Mouse (Mus musculus) NIH3T3 (cell line): ENCODE results near the gene Cxcr5.
A peak's percentile ranks its signal among the peaks of the same experiment; 100 is the strongest.

ENCODE experiments used
- DNase-seq: peaks from one replicate; pipeline ENCODE4 v3.0.0-alpha.2; 2012; ENCODE audit warnings: low read depth

Cxcr5 gene

DNA sequence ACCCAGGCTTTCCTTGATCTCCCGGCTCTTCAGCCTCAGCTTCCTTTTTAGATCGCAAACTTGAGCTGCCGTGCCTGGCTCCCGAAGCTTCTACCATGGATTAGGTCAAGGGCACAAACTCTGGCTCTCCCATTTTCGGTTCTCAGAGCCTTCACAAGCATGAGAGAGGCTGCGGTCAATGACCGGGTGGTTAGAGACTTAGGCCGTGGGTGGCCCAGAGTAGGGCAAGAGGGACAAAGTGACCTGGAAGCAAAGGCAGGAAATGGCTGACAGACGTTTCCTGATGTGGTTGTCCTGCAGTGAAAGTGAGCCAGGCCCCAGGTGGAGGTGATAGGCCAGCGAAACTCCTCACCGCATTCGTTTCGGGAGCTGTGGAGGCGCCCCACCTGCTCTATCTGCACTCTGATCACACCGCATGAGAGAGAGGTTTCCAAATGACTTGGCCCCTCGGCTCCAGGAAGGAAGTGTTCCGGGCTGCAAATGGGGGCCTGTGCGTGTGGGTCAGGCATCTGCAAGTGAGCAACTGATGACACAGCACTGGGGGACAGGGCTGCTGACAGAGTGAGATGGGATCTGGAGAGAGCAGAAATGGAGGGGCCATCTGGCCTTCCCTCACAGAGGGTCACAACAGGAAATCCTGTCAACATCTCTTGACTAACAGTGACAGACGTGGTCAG, 23.9 kb downstream of the Cxcr5 start:
- no peak for DNase-seq

DNA sequence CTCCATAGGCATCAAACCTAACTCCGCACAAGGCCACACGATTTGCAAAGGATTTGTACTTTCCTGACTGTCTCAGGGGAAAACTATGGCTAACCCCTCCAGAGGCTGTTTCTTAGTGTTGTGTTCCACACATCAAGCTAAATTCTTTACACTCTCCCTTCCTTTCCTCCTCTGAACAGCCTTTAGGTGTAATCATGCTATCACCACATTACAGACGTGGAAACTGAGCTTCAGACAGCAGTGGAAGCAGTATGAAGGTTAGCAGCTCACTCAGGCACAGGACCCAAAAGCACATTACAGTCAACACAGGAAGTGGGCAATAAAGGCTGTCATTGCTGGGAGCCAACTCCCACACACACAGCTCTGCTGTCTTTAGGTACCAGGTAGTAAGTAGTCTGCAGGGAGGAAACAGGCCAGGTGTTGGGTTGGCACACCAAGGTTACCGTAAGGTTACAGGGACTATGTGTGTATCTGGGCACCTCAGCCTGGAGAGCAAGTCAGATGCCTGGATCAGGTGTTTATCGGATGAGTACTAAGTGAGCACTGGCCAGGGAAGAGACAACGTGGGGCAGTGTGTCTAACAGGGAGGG, 28.6 kb downstream of the Cxcr5 start:
- DNase-seq, result no peak

DNA sequence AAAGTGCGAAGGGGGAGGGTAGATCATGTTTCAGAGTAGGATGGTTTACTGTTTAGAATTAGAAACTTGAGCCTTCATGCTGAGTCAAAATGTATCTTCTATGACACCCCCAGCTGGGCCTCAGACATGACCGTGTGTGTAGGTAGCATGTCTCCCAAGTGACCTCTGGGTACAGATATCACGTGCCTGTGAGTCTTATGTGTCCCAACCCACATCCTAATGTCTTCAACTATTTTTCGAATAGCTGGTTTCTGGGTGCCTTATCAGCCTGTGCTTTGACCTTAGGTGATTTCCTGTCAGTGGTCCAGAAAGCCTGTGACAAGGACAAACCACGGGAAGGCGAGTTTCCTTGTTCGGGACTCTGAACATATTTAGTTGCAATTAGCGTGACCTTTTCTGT, 33.3 kb downstream of the Cxcr5 start:
- no peak for DNase-seq

DNA sequence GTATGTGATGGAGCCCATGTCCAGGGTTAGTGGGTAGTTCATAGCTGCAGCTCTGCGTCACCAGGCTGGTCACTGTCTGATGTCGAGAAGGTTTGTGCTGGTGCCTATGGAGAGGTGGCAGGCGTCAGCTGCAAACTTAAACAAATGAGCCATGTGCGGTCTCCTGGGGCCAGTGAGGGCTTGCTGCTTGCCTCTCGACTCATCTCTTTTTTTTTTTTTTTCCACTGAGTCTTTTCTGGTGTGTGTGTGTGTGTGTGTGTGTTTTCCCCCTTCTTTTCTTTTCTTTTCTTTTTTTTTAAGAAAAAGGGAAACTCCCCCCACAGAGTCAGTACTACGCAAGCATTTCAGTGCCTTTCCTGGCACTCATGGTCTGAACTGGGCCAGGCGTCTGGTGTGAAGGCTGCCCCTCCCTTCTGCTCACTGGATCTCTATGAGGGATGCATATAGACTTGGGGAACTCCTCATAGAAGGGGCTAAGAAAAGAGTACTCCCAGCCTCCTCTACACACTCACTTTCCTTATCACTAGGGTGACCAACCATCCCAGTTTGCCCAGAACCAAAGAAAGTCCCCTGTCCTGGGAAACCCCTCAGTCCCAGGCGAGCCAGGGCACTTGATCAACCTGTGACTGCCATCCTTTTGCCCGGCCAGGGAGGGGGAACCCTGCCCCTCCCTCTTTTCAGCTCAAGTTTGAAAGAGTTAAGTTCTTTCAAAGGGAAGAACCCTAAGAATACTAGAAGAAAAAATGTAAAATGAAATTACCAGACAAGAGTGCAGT, 35.2 kb downstream of the Cxcr5 start:
- DNase-seq, result no peak

DNA sequence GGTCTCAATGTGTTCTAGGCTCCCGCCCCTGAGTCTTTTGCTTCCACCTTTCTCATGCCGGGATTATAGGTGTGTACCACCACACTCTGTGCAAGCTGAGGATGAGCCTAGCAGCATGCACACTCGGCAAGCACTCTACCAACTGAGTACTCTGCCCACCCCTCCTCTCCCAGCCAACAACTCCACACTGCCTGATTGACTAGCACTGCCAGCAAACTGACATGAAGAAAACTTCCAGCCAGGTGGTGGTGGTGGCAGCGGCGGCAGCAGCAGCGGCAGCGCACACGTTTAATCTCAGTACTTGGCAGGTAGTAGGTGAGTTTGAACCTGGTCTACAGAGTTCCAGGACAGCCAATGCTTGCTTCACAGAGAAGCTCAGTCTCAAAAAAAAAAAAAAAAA, 36.1 kb downstream of the Cxcr5 start:
- no peak for DNase-seq

DNA sequence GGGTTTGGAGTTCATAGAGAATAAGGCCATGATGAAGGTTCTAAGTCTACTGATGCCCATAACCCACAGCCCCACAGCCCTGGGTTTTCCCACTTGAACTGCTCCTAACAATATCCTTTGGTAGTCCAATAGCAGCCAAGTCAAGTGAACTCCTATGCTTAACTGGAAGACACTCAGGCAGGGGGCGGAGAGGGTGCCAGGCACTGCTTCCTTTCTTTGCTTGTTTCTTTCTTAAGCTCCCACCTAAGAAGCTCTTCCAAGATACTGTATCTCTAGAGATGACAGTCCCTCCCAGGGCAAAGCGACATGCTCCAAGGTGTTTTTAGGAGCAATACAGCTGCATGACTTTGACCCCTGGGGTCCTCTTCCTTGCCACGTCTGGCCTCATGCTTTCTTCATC, 36.7 kb downstream of the Cxcr5 start:
- no peak for DNase-seq

DNA sequence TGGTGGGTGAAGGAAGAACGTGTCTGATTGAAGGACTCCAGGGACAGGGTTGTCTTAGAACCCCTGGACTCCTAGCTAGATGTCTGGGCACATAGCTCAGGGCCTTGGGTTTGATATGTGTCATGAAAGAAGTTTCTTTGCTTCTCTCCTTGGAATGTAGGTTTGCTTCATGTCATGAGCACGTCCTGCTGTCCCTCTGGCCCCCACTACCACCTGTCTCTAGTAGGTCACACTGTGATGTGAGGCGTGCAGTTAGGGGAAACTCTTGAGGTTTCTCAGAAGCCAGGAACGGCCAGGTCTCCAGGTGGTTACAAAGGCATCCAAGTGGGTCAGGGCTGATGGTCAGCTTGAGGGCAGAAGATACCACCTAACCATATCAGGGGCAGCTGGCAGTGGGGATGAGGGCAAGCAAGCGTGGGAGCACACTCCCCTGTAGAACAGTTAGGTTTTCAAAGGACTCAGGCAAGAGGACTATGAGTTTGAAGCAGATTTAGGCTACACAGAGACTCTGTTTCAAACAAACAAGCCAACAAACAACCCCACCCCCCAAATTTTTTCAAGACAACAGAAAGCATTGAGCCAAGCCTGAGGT, 37.3 kb downstream of the Cxcr5 start:
- DNase-seq, result no peak

DNA sequence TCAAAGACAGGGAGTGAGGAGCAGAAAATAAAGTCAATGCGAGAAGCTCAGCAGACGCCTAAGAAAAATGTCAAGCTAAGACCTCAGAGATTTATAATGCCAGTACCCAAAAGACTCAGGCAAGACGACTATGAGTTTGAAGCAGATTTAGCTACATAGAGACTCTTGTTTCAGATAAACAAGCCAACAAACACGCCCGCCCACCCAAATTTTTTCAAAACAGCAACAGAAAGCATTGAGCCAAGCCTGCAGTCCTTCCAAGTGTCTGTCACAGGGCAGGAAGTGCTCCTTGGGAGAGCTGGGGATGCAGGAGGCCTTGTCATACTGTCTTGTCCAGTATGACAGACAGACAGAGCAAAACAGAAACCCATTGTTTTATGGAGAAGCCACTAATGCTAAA, 38.0 kb downstream of the Cxcr5 start:
- DNase-seq, result no peak

DNA sequence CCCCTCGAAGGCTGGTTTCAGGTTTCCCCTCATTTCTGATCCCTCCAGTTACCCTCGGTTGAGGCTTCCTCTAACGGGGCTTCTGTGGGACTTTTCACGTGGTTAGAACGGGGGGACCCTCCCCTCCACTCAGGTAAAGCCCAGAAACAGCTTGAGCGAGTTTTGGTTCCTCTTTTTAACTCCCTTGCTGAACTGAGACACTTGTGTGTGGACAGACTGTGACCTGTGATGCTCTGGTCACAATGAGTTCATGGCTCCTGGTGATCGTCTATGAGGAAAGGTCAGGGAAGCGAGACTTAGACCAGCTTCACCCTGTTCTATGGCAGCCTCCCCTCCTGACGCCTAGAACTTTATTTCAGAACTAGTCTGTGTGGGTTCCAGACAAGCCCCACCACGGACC, 39.8 kb downstream of the Cxcr5 start:
- DNase-seq, result no peak

DNA sequence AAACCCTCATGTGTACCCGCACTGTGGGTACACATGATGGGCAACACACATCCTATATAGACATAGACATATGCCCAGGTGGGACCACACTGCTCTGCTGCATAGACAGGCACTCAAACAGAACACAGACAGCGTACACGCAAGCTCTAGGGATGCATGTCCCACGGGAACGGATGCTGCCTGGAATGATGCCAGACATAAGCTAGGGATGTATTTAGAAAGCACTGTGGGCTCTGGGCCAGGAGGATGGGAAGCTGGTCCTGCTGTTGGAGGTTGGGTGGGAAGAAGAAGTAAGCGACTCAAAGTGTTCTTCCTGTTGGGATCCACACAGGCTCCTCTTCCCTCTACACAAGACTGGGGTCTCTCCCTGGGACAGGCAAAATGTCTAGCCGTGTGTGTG, 43.6 kb downstream of the Cxcr5 start:
- peak; percentile 43 for DNase-seq

DNA sequence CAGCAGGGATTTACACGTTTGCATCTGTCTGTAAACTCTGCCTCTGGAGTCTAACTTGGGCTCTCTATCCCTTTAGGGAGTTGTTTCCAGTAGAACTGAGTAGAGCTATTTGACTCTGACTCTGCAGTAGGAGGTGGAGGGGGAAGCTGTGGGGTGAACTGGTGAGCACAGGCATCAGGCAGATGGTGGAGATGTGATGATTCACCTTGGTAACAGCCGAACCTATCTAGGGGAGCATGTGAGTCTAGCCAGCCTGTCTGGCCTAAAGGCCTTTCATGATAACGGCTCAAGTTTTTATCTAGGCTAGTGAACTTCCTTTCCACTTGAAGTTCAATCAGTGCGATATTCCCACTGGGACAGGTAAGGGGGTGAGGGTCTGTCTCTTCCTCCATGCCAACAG, 44.3 kb downstream of the Cxcr5 start:
- no peak for DNase-seq

DNA sequence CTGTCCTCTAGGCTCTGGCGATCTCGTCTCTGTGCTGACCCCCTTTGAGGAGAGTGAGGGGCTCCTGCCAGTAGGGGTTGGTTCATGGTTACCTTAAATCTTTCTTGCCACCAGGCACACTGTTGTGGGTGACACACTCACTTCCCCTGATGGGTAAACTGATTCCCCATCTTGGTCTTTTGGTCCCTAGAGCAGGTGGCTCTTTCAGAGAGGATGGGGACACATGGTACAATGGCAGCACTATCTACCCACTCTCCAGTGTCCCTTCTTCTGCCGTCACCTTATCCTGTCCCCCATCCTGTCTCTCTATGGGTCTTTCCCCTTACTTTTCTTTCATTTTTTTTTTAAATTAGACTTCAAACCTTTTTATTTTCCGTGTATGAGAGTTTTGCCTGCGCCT, 45.8 kb downstream of the Cxcr5 start:
- DNase-seq, result no peak

DNA sequence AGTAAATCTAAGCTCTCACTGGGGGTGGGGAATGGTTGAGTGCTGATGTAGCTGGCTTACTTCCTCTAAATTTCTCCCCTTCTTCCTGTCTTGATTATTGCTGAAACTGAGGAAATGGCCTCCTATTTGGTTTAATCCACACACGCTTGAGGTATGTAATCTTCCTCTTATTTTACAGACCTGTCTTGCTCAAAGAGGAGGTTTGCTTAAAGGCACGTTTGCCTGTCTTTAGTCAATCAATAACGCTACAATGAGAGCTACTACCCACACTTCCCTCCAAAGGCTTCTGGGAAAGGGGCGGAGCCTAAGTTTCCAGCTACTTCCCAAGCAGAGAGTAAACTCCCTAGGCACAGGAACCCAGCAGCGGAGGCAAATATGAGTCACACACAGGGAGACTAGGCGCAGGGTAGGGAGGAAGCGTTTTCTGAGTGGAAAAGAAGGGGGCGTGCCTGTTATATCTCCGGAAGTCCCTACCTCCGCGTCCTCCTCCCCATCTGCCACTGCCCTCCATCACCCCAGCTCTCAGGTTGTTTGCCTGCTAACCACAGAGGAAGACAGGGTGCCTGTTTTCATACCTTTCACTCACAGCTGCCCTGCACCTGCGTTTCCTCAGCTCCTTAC, 46.4 kb downstream of the Cxcr5 start:
- DNase-seq, result no peak

DNA sequence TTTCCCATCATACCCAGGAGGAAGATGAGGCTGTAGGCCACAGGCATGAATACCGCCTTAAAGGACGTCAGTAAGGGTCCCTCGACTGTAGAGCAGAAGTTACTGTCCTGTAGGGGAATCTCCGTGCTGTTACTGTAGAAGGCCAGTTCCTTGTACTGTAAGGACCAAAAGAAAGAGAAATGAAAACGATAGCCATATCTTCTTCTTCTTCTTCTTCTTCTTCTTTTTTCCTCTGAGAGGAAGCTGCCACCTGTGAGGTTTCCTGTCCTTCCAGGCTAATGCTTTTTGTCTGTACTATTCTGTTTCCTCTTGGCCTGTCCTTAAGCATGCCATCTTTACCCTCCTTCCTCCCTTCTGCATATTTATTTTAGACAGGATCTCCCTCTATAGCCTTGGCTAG, 47.5 kb downstream of the Cxcr5 start:
- no peak for DNase-seq

DNA sequence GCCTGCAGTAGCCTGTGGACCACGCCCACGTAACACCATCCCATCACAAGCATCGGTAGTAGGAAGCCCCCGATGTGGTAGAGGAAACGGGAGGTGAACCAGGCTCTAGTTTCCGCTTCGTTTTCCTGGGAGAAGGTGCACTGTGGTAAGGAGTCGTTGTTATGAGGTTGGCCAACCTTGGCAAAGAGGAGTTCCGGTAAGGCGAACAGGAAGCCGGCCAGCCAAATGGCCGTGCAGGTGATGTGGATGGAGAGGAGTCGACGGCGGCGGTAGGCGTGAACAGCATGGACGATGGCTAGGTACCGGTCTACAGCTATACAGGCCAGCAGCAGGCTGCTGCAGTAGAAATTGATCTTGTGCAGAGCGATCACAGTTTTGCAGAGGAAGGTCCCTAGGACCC, 48.1 kb downstream of the Cxcr5 start:
- DNase-seq, result no peak

DNA sequence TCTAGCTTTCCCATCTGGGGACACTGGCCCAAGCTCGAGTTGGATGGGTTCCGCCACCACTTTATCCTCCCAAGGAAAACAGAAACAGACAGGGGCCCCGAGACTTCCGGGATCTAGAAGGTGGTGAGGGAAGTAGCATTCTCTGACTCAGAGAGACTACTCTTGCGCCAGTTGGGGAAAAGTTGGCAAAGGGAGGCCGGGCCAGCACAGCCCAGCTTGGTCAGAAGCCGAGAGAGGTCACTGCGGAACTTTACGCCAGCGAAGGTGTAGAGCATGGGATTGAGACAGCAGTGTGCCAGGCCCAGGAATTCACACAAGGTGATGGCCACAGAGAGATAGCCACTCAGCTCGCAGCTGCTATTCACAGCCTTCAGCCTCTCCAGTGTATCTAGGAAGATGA, 48.6 kb downstream of the Cxcr5 start:
- DNase-seq, result no peak

DNA sequence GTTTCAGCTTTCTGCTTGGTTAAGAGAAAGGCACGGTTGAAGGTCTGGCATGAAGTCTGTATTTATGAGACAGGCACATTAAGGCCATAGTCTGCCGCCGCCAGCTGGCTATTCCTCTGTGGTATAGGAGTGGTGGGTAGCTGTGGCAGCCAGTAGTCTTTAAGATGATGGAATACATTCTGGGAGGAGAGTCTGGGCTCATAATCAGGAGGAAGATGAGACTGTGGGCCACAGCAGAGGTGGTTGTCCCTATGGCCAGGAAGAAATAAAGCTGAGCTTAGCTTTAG, 49.0 kb downstream of the Cxcr5 start:
- DNase-seq, result no peak

DNA sequence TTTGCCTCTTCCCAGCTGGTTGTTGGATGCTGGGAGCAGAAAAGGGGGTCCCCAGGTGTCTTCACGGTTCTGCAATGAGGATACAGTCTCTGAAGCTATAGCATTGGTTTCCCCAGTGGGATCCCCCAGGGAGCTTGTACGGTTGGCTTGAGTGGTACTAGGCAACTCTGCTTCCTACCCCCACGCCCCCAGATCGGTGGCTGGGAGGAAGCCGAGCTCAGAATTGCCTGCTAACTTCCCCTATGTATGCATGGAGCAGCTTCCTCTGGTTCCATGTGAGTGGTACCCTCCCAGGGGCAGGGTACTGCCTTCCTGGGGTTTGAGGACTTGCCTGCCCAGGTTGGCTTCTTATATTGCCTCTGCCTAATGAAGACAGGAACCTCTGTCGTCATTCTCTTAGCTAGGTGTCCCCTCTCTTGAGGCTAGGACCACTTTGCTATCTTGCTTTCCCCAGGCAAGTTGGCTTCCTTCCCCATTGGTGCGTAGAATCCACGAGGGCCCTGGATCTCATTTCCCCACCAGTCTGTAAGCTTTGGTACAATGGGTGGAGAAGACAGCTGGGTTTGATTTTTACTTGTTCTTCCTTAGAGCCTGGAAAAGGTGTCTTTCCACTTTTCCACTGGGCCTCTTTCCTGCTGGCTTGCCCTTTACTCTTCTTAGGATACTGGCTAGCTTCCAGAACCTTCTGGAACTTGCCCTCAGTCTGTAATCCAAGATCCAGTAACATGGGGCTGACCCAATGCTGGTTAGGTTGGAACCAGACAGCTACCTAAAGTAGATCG, 49.6 kb downstream of the Cxcr5 start:
- DNase-seq, result no peak

DNA sequence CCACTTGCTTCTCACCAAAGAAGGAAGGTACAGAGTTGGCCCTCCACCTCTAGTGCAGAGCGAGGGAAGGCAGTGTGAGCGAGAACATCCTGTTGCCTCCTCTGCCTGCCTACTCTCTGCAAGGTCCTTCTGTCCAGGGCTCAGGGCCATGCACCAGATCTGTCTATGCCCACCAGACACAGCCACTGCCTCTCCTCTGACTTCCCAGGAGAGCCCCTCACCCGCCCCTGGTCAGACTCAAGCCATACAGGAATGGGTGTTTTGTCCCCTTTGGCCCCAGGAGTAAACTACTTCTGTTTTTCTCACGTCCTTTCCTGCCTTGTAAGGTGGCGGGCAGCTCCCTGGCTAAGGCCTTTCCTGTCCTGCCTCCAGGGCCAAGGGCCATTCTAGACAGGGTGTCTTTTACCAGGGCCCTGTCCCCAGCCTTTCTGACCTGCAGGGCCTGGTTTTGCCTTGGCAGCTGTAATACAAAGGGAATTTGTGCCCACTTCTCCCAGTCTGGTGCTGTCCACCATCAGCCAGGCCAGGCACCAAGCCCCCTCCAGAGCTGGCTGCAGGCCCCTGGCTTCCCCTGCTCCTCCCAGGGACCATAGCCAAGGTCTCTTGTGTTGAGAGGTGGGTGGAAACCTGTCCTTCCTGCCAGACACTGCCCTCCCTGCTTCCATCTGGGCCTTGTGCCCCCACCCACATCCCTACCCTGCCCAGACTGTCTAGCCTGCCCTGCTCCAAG, 50.6 kb downstream of the Cxcr5 start:
- no peak for DNase-seq

DNA sequence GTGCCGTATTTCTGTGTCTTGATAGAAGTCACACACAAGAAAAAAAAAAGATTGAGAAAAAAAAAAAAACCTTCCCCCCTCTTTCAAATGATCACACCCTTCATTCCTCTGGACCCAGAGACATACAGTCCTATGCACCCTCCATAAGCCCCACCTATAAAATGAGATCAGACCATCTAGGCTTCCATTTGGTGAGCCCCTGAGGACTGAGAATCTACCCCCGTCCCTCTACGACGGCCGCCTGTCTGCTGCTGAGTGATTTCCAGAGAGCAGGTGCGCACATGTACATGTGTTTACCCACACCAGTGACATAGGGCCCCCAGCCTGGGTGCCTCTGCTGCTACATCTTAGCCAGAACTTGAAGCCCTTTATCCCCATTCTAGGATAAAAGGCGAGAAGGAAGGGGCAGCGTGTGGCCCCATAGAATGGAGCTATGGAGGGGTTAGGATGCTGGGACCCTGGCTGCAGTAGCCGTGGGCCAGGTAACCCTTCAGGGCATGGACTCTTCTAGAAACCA, 51.3 kb downstream of the Cxcr5 start:
- no peak for DNase-seq
